Mouse (Mus musculus): ENCODE measurements around the gene Vmn1r37. TPM values are rescaled to one million over a fixed set of nuclear protein-coding genes. Genes with fewer than 3 reads are reported as not detected.
"Not testable (repeated sequence)": the region's sequence is repeated elsewhere in the genome, so short reads cannot be mapped to it uniquely, and the experiment has no call there.

Vmn1r37 gene
- not detected in 2 replicates for polyA plus RNA-seq (2014; fragmentation: Nextera tagmentation; extraction: Ambion mirVana)

DNA sequence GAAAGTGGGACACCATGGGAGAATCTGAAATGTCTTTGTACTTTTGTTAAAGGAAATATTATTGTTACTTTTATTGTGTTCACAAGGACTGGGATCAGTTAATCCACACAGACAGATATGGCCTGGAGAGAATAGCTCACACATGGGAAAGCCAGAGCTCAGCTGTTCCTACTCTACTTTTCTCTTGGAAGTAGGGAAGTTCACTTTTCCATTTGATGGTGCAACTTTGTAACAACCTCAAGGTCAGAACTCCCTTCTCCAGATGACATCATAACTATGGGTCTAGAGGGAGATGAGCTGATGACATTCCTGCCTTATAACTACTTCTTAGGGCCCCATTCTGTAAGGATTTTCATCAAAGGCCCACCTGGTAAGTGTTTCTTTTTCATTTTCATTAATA, at the start of gene Vmn1r37:
Vmn1r37 (plus strand) TSS at position 301 of the 400 bp plus-strand sequence.
- H3K4me1 ChIP-seq (replicated peaks; ENCODE audit: control insufficient read depth, insufficient read depth, low read length); H3K9ac ChIP-seq; DNase-seq (ENCODE audit: low spot score); H3K4me3 ChIP-seq (replicated peaks; ENCODE audit: low read length); H3K27me3 ChIP-seq (ENCODE audit: control insufficient read depth, insufficient read depth, low read length); H3K27ac ChIP-seq; H3K9me3 ChIP-seq (ENCODE audit: control insufficient read depth, low read length); ATAC-seq (ENCODE audit: low FRiP score); H3K4me2 ChIP-seq (replicated peaks); H3K36me3 ChIP-seq (replicated peaks; ENCODE audit: control insufficient read depth, insufficient read depth): not testable (repeated sequence)

DNA sequence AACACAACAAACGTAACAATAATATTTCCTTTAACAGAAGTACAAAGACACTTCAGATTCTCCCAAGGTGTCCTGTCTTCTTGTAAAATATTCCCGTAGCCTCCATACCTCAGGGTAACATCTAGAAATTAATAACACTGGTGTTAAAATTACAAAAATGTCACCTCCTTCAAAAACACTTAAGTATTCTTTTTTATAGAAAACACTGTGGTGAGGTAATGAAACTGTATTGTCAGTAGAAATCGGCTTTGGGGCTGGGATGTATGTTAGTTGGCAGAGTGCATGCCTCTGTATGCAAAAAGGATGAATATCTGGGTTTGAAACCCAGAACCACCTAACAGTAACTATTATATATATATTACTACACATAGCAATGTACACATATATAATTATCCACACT, 43.4 kb upstream of the Vmn1r37 start, which contains the start of gene Vmn1r35:
Vmn1r35 (minus strand) TSS at position 101 of the 400 bp plus-strand sequence.
- Histone ChIP-seq H3K27ac (no peak within 1 kb of the TSS), H3K4me3 (replicated peaks; ENCODE audit: low read length) (no peak within 1 kb of the TSS), H3K9ac (no peak within 1 kb of the TSS), H3K9me3 (ENCODE audit: control insufficient read depth, low read length) (no peaks in the 10 kb centered on the region), H3K36me3 (replicated peaks; ENCODE audit: control insufficient read depth, insufficient read depth) (no peaks in the 10 kb centered on the region), H3K4me2 (replicated peaks) (no peak within 1 kb of the TSS), H3K4me1 (replicated peaks; ENCODE audit: control insufficient read depth, insufficient read depth, low read length) (no peaks in the 10 kb centered on the region), H3K27me3 (ENCODE audit: control insufficient read depth, insufficient read depth, low read length) (no peaks in the 10 kb centered on the region)
- ATAC-seq (ENCODE audit: low FRiP score) (no peak), DNase-seq (ENCODE audit: low spot score) (no peak)
- WGBS = 89% methylated on average over 3 of the region's 3 CpGs

DNA sequence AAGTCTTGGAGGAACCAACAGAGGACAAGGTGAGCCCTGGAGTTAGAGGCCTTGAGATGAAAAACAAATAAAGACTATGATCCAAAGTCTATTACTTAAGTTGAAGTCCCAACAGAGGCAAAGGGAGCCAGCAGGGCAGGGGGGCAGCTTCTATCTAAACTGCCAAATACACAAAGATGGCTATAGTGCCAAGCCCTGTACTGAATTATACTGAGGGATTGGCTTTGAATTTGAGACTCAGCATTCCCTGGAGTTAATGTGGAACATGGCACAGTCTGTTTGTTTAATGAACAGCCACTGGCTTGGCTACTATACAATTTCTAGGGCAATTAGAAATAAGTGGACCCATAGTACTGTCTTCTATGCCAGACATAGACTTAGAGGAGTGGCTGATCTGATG, 20.3 kb upstream of the Vmn1r37 start:
- Histone ChIP-seq H3K9ac (no peak overlapping the region), H3K27me3 (ENCODE audit: control insufficient read depth, insufficient read depth, low read length) (no peaks in the 10 kb centered on the region), H3K4me3 (replicated peaks; ENCODE audit: low read length) (no peak overlapping the region), H3K4me1 (replicated peaks; ENCODE audit: control insufficient read depth, insufficient read depth, low read length) (no peaks in the 10 kb centered on the region), H3K4me2 (replicated peaks) (no peak overlapping the region), H3K9me3 (ENCODE audit: control insufficient read depth, low read length) (no peaks in the 10 kb centered on the region), H3K36me3 (replicated peaks; ENCODE audit: control insufficient read depth, insufficient read depth) (no peaks in the 10 kb centered on the region), H3K27ac (no peak overlapping the region)
- no peak for ATAC-seq (ENCODE audit: low FRiP score)
- no peak for DNase-seq (ENCODE audit: low spot score)

DNA sequence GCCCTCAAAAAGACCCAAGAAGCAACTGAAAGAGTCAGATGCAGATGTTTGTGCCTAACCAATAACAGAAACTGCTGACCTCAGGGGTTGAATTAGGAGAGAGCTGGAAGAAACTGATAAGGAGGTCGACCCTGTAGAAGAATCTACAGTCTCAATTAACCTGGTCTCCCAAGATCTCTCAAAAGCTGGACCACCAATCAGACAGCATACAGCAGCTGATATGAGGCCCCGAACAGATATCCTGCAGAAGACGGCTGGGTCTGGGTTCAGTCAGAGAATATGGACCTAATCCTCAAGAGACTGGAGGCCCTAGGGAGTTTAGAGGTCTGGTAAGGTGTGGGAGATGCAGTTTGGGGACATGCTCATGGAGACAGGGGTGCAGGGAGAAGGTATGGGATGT, 15.3 kb upstream of the Vmn1r37 start:
- Histone ChIP-seq H3K4me1 (replicated peaks; ENCODE audit: control insufficient read depth, insufficient read depth, low read length) (no peaks in the 10 kb centered on the region), H3K27ac (no peak overlapping the region), H3K9ac (no peak overlapping the region), H3K4me2 (replicated peaks) (no peak overlapping the region), H3K27me3 (ENCODE audit: control insufficient read depth, insufficient read depth, low read length) (no peaks in the 10 kb centered on the region), H3K9me3 (ENCODE audit: control insufficient read depth, low read length) (no peaks in the 10 kb centered on the region), H3K36me3 (replicated peaks; ENCODE audit: control insufficient read depth, insufficient read depth) (no peaks in the 10 kb centered on the region), H3K4me3 (replicated peaks; ENCODE audit: low read length) (no peak overlapping the region)
- DNase-seq (ENCODE audit: low spot score) (no peak), ATAC-seq (ENCODE audit: low FRiP score) (no peak)
- 83% methylated on average over 3 of the region's 3 CpGs for WGBS

DNA sequence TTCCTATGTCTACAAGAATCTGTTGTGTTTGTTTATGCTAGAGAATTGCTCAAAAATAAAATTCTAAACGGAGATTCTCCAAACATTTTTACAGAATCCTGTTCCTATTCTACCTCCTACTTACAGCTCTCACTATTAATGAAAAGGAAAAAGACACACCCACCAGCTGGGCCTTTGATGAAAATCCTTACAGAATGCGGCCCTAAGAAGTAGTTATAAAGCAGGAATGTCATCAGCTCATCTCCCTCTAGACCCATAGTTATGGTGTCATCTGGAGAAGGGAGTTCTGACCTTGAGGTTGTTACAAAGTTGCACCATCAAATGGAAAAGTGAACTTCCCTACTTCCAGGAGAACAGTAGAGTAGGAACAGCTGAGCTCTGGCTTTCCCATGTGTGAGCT, 10.1 kb upstream of the Vmn1r37 start, which contains the start of gene Vmn1r36:
Vmn1r36 (minus strand) TSS at position 101 of the 400 bp plus-strand sequence.
- not testable (repeated sequence) for H3K4me1 ChIP-seq (replicated peaks; ENCODE audit: control insufficient read depth, insufficient read depth, low read length); H3K27me3 ChIP-seq (ENCODE audit: control insufficient read depth, insufficient read depth, low read length); H3K36me3 ChIP-seq (replicated peaks; ENCODE audit: control insufficient read depth, insufficient read depth); H3K4me3 ChIP-seq (replicated peaks; ENCODE audit: low read length); ATAC-seq (ENCODE audit: low FRiP score); H3K9ac ChIP-seq; H3K27ac ChIP-seq; H3K9me3 ChIP-seq (ENCODE audit: control insufficient read depth, low read length); DNase-seq (ENCODE audit: low spot score); H3K4me2 ChIP-seq (replicated peaks)
- WGBS = 79% methylated on average over 2 of the region's 2 CpGs

DNA sequence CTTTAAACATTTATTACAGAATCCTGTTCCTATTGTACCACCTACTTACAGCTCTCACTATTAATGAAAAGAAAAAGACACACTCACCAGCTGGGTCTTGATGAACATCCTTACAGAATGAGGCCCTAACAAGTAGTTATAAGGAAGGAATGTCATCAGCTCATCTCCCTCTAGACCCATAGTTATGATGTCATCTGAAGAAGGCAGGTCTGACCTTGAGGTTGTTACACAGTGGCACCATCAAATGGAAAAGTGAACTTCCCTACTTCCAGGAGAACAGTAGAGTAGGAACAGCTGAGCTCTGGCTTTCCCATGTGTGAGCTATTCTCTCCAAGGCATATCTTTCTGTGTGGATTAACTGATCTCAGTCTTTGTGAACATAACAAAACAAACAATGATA, 53.3 kb downstream of the Vmn1r37 start, which contains the start of gene Vmn1r38:
Vmn1r38 (minus strand) TSS at position 101 of the 400 bp plus-strand sequence.
- ATAC-seq (ENCODE audit: low FRiP score); H3K4me1 ChIP-seq (replicated peaks; ENCODE audit: control insufficient read depth, insufficient read depth, low read length): not testable (repeated sequence)

More for the DNA sequence above, 53.3 kb downstream of the Vmn1r37 start, which contains the start of gene Vmn1r38:
- not testable (repeated sequence) for H3K27ac ChIP-seq; H3K9me3 ChIP-seq (ENCODE audit: control insufficient read depth, low read length); H3K27me3 ChIP-seq (ENCODE audit: control insufficient read depth, insufficient read depth, low read length); H3K4me3 ChIP-seq (replicated peaks; ENCODE audit: low read length); H3K9ac ChIP-seq; DNase-seq (ENCODE audit: low spot score); H3K36me3 ChIP-seq (replicated peaks; ENCODE audit: control insufficient read depth, insufficient read depth); H3K4me2 ChIP-seq (replicated peaks)

Other genes with a start within 250 kb of the Vmn1r37 start
- 17.2 and 18.8 TPM in 2 replicates for gene Mad2l1, start 194.0 kb upstream of the Vmn1r37 start, polyA plus RNA-seq (2014; fragmentation: Nextera tagmentation; extraction: Ambion mirVana)
- gene Vmn1r32, start 169.3 kb upstream of the Vmn1r37 start, polyA plus RNA-seq (2014; fragmentation: Nextera tagmentation; extraction: Ambion mirVana) = 0.10 TPM in 1 of 2 replicates, not detected in the other
- gene Vmn1r33, start 111.1 kb upstream of the Vmn1r37 start, polyA plus RNA-seq (2014; fragmentation: Nextera tagmentation; extraction: Ambion mirVana) = not detected in 2 replicates
- gene Vmn1r34, start 85.5 kb upstream of the Vmn1r37 start, polyA plus RNA-seq (2014; fragmentation: Nextera tagmentation; extraction: Ambion mirVana) = not detected in 2 replicates
- gene Vmn1r35, start 43.5 kb upstream of the Vmn1r37 start, polyA plus RNA-seq (2014; fragmentation: Nextera tagmentation; extraction: Ambion mirVana) = not detected in 2 replicates
- gene Vmn1r36, start 10.2 kb upstream of the Vmn1r37 start, polyA plus RNA-seq (2014; fragmentation: Nextera tagmentation; extraction: Ambion mirVana) = not detected in 2 replicates
- gene Vmn1r38, start 53.2 kb downstream of the Vmn1r37 start, polyA plus RNA-seq (2014; fragmentation: Nextera tagmentation; extraction: Ambion mirVana) = not detected in 2 replicates
- not detected in 2 replicates for gene Vmn1r39, start 81.2 kb downstream of the Vmn1r37 start, polyA plus RNA-seq (2014; fragmentation: Nextera tagmentation; extraction: Ambion mirVana)
- 71.2 and 83.5 TPM in 2 replicates for gene Gng12, start 167.0 kb downstream of the Vmn1r37 start, polyA plus RNA-seq (2014; fragmentation: Nextera tagmentation; extraction: Ambion mirVana)

Data from hindbrain, embryonic 14.5 days (tissue).